Mouse (Mus musculus) kidney, postnatal 4 days (tissue): ENCODE measurements around the gene Lsg1.
A peak's percentile ranks its signal among the peaks of the same experiment; 100 is the strongest.

Source experiments
- DNase-seq, 2 experiments: peaks; one replicate each; pipeline ENCODE4 v3.0.0; 2021; ENCODE audit warnings: mixed read lengths in 2 of 2

Lsg1 gene

GRCm38 (mm10) chr16:30587494-30588327 lies at the start of gene Lsg1:
Lsg1 (minus strand) TSS chr16:30587592.
- DNase-seq: peak; percentile 83 to 90

GRCm38 (mm10) chr16:30633906-30634746 lies 46.7 kb upstream of the Lsg1 start:
- DNase-seq: no peak

DNA sequence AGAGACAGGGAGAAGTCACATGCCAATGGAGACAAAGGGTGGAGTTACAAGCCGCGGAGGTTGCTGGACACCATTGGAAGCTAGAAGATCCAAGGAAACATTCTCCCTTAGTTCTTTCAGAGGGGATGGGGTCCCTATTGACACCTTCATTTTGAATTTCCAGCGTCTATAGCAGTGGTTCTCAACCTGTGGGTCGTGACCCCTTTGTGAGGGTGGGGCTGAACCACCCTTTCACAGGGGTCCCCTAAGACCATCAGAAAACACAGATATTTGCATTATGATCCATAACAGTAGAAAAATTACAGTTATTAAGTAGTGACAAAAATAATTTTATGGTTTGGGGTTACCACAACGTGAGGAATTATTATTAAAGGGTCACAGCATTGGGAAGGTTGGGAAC lies 42.1 kb upstream of the Lsg1 start:
- DNase-seq: no peak

- DNase-seq: no peak
Observed at GRCm38 (mm10) chr16:30628401-30628800, 41.0 kb upstream of the Lsg1 start.

DNA sequence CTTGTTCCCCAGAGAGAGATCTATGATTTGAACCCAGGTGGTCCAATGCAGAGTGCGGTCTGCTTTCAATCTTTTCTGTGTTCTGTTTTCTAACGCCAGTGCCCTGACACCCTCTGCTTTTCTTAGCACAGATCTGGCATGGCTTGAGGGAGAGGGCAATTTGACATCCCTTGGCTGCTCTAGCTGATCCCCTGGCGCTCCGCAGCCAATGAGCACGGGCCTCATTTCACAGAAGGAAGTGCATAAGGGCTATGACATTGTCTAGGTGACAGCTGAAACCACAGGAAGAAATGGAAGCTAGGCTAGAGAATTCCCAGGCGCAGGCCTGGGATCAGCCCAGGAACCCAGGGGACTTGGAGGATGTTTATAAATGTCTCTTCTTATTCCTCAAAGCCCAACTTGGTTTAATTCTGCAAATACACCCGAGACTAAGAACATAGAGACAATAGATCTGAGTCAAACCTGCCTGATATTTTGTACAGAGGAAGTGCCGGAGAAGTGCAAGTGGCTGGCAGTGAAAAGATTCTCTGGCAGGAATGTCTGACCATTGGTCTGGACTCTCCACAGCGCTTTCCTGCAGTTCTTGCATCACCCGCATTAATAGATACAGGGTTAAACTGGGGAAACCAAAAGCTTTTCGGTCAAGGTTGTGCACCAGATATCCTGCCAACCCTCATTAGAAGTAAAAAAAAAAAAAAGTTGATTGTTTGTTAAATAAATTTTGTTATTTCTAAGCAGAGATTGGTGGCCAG lies 40.4 kb upstream of the Lsg1 start:
- peak in 1 of 2 experiments; percentile 23 for DNase-seq

DNA sequence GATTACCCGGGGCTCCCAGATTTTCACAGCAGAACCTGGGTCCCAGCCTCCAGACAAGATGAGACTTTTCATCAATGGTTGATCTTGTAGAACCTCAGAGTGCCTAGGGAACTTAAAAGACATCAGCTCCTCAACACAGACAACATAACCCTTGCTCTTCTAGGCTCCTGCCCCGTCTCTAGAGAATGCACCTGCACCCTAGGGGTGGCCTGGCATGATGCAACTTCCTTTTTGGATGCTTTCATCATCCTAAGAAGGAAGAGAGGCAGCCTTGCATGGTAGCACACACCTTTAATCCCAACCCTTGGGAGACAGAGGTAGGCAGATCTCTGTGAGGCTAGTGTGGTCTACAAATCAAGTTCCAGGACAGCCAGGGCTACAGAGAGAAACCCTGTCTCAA lies 37.2 kb upstream of the Lsg1 start:
- DNase-seq: no peak

- DNase-seq: no peak
Observed at GRCm38 (mm10) chr16:30623645-30624044, 36.3 kb upstream of the Lsg1 start.

DNA sequence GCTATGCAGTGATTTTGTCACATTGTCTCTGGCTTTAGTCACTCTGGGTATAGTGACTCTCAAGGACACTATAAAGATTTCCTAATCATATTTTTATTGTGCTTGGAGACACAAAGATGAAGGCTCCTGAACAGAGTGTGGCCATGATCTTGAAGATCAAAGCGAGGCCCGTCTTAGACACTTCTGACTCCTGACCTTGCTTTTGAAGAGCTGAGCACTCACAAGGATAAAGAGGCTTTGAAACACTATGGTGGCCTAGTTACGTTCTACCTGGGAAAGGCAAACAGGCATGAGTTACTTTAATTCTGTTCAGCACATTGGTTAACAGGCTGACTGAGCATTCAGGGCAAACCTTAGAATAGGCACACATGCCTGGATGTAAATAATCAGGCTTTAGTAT lies 28.9 kb upstream of the Lsg1 start:
- DNase-seq: no peak

GRCm38 (mm10) chr16:30614705-30615317 lies 27.4 kb upstream of the Lsg1 start:
- no peak for DNase-seq

- no peak for DNase-seq
Observed at GRCm38 (mm10) chr16:30614122-30614521, 26.7 kb upstream of the Lsg1 start.

DNA sequence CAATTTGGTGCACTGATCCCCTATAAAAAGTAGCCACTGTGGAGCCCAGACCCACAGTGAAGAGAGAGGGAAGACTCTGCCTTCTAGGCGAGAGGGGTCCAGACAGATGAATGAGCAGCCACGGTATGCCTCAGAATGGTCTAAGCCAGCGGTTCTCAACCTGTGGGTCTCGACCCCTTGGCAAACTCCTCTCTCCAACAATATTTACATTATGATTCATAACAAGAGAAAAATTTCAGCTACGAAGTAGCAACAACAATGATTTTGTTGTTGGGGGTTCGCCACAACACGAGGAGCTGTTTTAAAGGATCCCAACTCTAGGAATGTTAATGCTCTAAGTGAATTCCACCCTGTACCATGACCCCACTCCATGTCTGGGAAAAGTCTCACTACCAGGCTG lies 25.7 kb upstream of the Lsg1 start:
- no peak for DNase-seq

GRCm38 (mm10) chr16:30611331-30611730 lies 23.9 kb upstream of the Lsg1 start:
- DNase-seq: no peak

GRCm38 (mm10) chr16:30607868-30608267 lies 20.5 kb upstream of the Lsg1 start:
- DNase-seq: no peak

DNA sequence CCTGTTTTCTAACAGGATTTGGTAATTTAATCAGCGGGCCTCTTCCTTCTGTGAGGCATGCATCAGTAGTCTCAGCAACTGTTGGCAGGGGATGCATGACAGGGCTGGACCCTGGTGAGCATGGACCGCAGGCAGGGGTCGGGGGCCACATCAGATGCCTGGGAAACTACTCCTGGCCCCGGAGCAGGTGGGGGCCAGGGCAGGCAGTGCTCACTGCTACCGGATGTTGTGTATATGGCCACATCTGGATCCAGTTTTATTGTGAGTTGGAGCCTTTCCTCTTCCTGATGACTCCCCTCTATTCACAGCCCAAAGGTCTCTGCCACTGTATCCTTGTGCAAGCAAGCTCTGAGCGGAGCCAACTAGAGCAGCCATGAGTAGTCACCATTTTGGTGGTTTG lies 18.1 kb upstream of the Lsg1 start:
- peak; percentile 14 to 31 for DNase-seq

DNA sequence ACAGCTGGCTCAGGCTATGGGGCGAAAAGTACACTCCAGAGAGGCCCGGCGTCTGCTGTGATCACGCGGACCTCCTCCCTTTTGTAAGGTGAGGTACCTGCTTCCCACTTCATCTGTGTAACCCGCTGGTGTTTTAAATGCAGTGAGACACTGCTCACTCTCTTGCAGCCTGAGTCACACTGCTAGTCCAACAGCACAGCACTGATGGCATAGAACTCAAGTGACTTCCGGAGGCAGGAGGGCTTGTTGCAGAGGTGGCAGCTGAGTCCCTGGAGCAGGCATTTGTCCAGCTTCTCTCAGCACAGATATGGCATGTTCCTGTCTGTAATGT lies 17.4 kb upstream of the Lsg1 start:
- no peak for DNase-seq

DNA sequence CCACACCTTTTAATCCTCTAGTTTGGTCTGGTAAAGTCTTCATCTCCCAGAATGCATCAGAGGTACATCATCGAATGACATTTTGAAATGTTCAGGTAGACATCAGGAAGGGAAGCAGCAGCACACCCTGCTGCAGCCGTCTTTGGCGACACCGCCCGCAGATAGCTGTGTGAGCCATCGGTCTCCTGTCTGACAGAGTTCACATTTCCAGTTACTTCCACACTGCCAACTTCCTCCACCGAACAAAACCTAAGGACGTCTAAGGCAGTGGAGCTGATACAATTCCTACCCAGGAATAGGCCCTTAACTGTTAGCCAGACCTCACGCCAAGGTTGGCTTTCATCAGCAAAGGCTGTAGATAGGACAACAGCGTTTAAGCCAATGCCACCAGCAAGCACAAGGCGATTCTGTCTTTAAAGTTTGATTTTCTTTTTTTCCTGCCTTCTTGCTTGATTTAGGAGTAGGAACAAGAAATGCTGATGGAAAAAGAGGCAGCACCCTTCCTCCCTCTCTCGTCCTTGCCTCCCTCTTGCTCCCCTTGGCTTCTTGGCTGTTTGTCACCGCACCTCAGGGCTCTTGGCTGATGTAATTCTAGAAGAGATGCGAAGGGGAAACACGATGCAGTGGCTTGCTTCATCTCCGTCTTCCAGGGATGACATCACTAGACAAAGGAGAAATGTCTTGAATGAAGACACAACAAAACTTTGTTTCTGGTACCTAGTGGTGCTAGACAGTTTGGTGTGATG lies 16.8 kb upstream of the Lsg1 start:
- DNase-seq: no peak

DNA sequence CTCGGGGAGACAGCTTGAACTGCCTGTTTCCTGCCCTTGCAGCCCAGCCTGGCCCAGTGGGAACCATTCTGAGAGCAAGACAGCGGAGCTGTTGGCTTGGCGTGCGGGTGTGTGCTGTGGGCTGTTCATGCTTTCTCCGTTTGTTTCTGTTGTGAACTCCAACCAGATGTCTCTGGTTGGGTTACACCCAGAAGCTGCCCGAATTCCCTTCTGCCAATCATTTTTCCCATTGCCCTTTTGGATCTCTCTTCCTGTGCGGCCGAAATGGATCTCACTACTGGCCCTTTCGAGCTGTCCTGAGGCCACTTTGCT lies 16.1 kb upstream of the Lsg1 start:
- DNase-seq: peak; percentile 35 to 54

DNA sequence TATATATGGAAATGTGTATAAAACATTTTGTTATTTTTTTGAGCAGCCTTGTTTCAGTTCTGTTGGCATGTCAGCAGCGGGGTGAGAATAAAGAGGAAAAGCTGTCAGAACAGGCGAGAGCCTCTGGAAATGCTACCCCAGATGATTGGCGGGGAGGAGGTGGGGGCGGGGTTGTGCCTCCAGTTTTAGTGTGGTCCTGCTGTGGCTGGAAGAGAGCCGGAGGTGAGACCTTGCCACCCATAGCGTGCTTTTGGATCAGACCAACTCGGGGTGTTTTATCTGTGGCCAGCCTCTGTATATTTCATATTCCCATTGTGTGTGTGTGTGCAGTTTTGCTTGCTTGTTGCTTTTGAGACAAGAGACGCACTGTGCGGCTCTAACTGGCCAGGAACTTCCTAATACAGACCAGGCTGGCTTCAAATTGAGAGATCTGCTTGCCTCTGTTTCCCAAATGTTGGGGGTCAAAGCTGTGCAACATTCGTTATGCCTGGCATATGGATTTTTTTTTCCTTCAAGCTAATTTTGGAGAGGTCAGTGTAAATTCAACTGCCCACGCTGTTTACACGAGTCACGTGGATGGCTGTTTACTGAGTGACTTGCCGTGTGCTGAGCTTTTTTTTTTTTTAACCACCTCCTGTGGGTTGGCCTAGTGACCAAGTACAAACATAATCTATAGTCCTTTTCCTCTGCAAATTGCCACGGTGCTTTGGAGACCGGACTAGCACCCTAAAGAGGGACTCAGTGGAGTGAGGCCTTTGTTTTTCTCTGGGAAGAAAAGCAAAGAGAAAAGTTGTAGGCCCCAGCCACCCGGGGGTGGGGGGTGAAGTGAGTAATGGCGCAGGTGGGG lies 15.5 kb upstream of the Lsg1 start:
- peak in 1 of 2 experiments; percentile 24 for DNase-seq

GRCm38 (mm10) chr16:30601946-30602345 lies 14.6 kb upstream of the Lsg1 start:
- DNase-seq: peak; percentile 32 to 44

DNA sequence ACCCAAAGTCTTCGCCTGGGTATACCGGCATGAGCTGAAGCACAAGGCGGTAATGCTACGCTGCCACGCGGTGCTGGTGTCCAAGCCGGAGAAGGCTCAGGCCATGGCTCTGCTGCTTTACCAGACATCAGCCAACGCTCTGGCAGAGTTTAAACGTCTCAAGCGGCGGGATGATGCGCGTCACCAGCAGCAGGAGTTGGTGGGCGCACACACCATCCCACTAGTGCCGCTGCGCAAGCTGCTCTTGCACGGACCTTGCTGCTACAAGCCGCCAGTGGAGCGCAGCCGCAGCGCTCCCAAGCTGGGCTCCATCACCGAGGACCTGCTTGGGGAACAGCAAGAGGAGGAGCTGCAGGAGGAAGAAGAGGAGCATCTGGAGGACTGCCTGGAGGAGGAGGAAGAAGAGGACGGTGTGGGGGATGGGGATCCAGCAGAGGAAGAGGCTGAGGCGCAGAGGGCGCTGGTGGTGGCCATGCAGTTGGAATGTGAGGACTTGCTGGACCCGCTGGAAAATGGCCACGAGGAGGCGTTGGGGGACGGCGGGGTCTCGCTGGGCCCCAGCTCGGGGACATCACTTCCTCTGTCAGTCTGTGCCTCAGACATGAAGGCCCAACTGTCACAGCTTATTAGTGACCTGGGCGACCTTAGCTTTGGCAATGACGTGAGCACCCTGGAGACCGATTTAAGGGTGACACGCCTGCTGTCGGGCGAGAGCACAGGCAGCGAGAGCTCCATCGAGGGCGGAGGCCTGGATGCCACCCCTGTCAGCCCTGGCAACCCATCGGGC lies 13.8 kb upstream of the Lsg1 start:
- peak; percentile 83 to 89 for DNase-seq
